Comparison of ENCODE assay signal across 9 mouse cellular contexts in the genomic region with DNA sequence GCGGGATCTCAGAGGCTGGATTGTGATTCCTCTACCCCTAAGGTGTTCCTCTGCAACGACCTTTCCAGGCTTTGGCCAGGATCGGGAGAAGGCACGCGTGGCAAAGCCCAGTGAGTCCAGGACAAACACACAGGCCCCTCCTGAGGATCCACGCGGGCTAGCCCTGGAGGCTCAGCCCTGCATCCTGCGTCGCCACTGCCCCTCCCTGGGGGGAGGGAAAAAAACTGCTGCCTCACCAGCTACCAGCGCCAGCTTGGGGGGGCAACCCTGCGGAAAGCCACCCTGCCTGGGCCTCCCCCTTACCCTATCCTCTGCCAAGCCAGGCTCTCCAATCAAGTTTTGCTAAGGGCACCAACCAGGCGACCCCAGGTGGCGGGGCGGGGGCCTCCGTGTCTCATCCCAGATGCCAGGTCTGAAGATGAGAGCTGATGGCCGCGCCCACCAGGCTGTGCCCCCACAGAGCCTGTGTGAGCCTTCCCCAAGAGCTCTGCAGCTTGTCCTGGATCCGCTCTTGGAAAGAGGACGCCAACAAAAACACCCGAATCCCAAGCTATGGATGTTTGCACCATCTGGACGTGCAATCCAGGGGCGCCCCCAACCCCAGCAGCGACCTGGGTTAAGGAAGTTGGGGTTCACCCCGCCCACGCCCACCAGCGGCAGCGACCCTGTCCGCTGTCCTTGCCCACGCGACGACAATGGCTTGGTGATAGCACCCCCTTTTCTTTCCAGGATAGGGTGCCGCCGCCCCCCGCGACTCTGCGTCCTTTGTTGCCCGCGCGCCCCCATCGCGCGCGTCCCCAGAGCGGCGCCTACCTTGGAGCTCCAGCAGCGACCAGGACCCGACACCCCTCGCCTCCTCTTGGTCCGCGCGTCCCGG. TPM values are rescaled to one million over a fixed set of nuclear protein-coding genes. Genes with fewer than 3 reads are reported as not detected.
A peak's percentile ranks its signal among the peaks of the same experiment; 100 is the strongest.
DNase-seq lines count a peak whose midpoint lies in the region; ATAC-seq and TF ChIP-seq lines count a peak whose summit lies in the region.
"Had no signal": no experiment of that assay in that cellular context is flagged by ENCODE, and none has a peak within 500 bp of the region (broad histone marks: within the 10 kb centered on the region; RNA-seq: fewer than 3 reads in every experiment).

No protein-coding gene starts in this region.

- H3K9me3 ChIP-seq in liver, embryonic 11.5 days (ENCODE audit: control insufficient read depth, low read length), result no peaks in the 10 kb centered on the region

- no peak for TF ChIP-seq POLR2A in myocyte (IDR thresholded peaks at IDR 0.05; ENCODE audit: insufficient read length, low read depth)

- no peaks in the 10 kb centered on the region for H3K27me3 ChIP-seq in liver, embryonic 11.5 days (replicated peaks; ENCODE audit: control insufficient read depth, insufficient read depth, low read length)
- H3K27me3 ChIP-seq in myocyte (ENCODE audit: control insufficient read depth, insufficient read depth, insufficient read length), result no peaks in the 10 kb centered on the region

- no peaks in the 10 kb centered on the region for H3K36me3 ChIP-seq in liver, embryonic 11.5 days (ENCODE audit: control insufficient read depth, insufficient read depth, low read length)
- no peaks in the 10 kb centered on the region for H3K36me3 ChIP-seq in myocyte (ENCODE audit: control insufficient read depth, insufficient read depth)

- peak overlapping the region; percentile 99 for H3K4me2 ChIP-seq in liver, embryonic 11.5 days
- peak overlapping the region; percentile 86 for H3K4me2 ChIP-seq in myocyte (ENCODE audit: low read depth)

- H3K4me3 ChIP-seq in liver, embryonic 11.5 days (ENCODE audit: low read depth, low read length), result peak overlapping the region; percentile 78
- peak overlapping the region; percentile 56 for H3K4me3 ChIP-seq in myocyte

- peak overlapping the region; percentile 80 for H3K27ac ChIP-seq in liver, embryonic 11.5 days (ENCODE audit: low read depth, low read length)

- peak overlapping the region; percentile 76 for H3K9ac ChIP-seq in liver, embryonic 11.5 days (ENCODE audit: low read depth, low read length)

- peaks cover 37% of the 10 kb centered on the region for H3K79me2 ChIP-seq in myocyte (ENCODE audit: control insufficient read depth, insufficient read depth)

- DNase-seq in CD4-positive helper T cell, adult 2 months (ENCODE audit: low read depth, low spot score), result peak; percentile 32
- DNase-seq in T-cell, adult 2 months (ENCODE audit: low spot score), result peak; percentile 20
- DNase-seq in embryo, embryonic 11 days, result peak; percentile 55
- peak; percentile 36 for DNase-seq in heart, adult 8-10 months (ENCODE audit: low spot score)
- DNase-seq in kidney, adult 18-20 months, result peak; percentile 49
- DNase-seq in liver, embryonic 11.5 days (ENCODE audit: low spot score), result peak; percentile 55
- DNase-seq in thymus, postnatal 25 days, result peak; percentile 52

- 4% methylated on average over 52 of the region's 52 CpGs for WGBS in liver, embryonic 11.5 days

- no peak for ATAC-seq in liver, embryonic 11.5 days (replicated peaks; ENCODE audit: low FRiP score)

- peaks cover 27% of the 10 kb centered on the region for H3K4me1 ChIP-seq in liver, embryonic 11.5 days (replicated peaks; ENCODE audit: control insufficient read depth, insufficient read depth, low read length)

- peak overlapping the region; percentile 44 for H3ac ChIP-seq in myocyte (ENCODE audit: control insufficient read depth, insufficient read length)

TF ChIP-seq in myocyte, 11 proteins besides CTCF, POLR2A, EP300 and RAD21:
- TF ChIP-seq SRF (IDR thresholded peaks at IDR 0.05; ENCODE audit: control insufficient read depth, insufficient read length, low read depth) (no peak), E2F4 (IDR thresholded peaks at IDR 0.05; ENCODE audit: insufficient read depth) (no peak), MAX (IDR thresholded peaks at IDR 0.05; ENCODE audit: low read depth) (no peak), TCF12 (IDR thresholded peaks at IDR 0.05; ENCODE audit: insufficient read depth, poor library complexity, severe bottlenecking) (no peak), TCF3 (IDR thresholded peaks at IDR 0.05; ENCODE audit: insufficient read length, low read depth) (no peak), REST (IDR thresholded peaks at IDR 0.05; ENCODE audit: insufficient read depth, insufficient read length) (no peak), USF1 (IDR thresholded peaks at IDR 0.05; ENCODE audit: low read depth) (no peak), MYOD1 (IDR thresholded peaks at IDR 0.05; ENCODE audit: control insufficient read depth in 1 of 3, insufficient read length in 2 of 3, low read depth in 2 of 3) (no peak), MYOG (IDR thresholded peaks at IDR 0.05; ENCODE audit: control insufficient read depth in 1 of 3, insufficient read depth in 1 of 3, insufficient read length in 2 of 3, low read depth in 2 of 3) (no peak), CEBPB (IDR thresholded peaks at IDR 0.05; ENCODE audit: insufficient read depth, poor library complexity, severe bottlenecking) (no peak), POLR2AphosphoS2 (IDR thresholded peaks at IDR 0.05; ENCODE audit: insufficient read length, low read depth) (no peak)

RNA-seq across cellular contexts. Expression of a gene that starts 0.8 kb away (rescaled TPM):
- total RNA-seq in heart, adult 8-10 months (2022), result 1 to 10 TPM; 4.5 to 6.8 (median 5.4) TPM
- 1.4 and 1.7 TPM in 2 replicates for polyA plus RNA-seq in liver, embryonic 11.5 days (2014; fragmentation: Nextera tagmentation; extraction: Ambion mirVana)
- 14.2 TPM for polyA plus RNA-seq in myocyte (2012; fragmentation: generic; extraction: Trizol)

RNA-seq across cellular contexts. Expression of a gene that starts 8.5 kb away (rescaled TPM):
- total RNA-seq in heart, adult 8-10 months (2022), result not detected
- polyA plus RNA-seq in liver, embryonic 11.5 days (2014; fragmentation: Nextera tagmentation; extraction: Ambion mirVana), result not detected in 2 replicates
- polyA plus RNA-seq in myocyte (2012; fragmentation: generic; extraction: Trizol), result 0.19 TPM
- total RNA-seq: gastrocnemius, adult 8-10 months had no signal

RNA-seq across cellular contexts. Expression of a gene that starts 29.7 kb away (rescaled TPM):
- 10 to 100 TPM; 21.6 to 26.0 (median 24.6) TPM for total RNA-seq in heart, adult 8-10 months (2022)
- 363 and 374 TPM in 2 replicates for polyA plus RNA-seq in liver, embryonic 11.5 days (2014; fragmentation: Nextera tagmentation; extraction: Ambion mirVana)
- 69.3 TPM for polyA plus RNA-seq in myocyte (2012; fragmentation: generic; extraction: Trizol)
